Mouse (Mus musculus) lung, adult 2 months (tissue): ENCODE measurements around the gene Bnip1.

ENCODE experiments used
- CTCF ChIP-seq: fragments of 200-500 bp; IDR thresholded peaks from 2 replicates; pipeline ENCODE4 v1.5.1; 2011; ENCODE audit warnings: mild to moderate bottlenecking, low read length, control low read depth; ENCODE audit not compliant: insufficient read depth
- POLR2A ChIP-seq: fragments of 200-500 bp; IDR thresholded peaks from 2 replicates; pipeline ENCODE4 v1.6.1; 2011; ENCODE audit warnings: low read depth, mild to moderate bottlenecking, control low read depth, low read length, borderline replicate concordance; ENCODE audit errors: extremely low read depth

DNA sequence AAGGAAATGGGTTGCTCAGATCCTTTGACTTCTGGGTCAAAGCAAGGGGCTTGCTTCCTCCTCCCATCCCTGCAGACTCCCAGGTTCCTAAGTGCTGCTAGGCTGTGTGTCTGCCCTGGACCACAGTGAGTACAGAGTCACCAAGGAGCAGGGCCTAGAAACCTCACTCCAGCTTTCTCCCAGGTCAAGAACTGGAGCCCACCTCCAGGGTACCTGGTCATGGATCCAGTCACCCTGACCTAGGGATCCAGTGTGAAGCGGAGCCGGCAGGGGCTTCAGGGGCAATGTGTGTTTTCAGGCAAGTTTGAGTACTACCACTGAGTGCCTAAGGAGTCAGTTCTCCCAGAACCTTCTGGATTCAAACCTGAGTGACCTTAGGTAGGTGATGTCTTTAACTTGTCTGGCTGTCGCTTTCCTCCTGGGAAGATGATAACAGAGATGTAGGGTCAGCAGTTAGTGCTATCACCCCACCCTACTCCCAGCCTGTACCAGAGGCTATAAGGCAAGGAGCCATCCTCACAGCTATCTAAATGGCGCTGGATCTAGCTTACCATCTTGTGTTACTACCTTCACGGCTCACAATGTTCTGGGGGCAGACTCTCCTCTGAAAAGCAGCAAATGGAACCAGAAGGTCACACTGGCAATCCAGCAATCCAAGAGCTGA, 53.6 kb downstream of the Bnip1 start:
- no peak for TF ChIP-seq POLR2A
- no peak for TF ChIP-seq CTCF
